Mouse (Mus musculus): ENCODE measurements around the gene Ypel2. TPM values are rescaled to one million over a fixed set of nuclear protein-coding genes. Genes with fewer than 3 reads are reported as not detected.

Gene Ypel2
- polyA plus RNA-seq, 1 experiment from 2014 or later: 3.1 TPM

GRCm38 (mm10) chr11:86961510-86962303 is 31.8 kb downstream of the Ypel2 start:
- Histone ChIP-seq H3K4me3 (ENCODE audit: low read depth, low read length) (no peak overlapping the region), H3K4me2 (ENCODE audit: low read depth, low read length) (no peak overlapping the region), H3K9me3 (ENCODE audit: control insufficient read depth, low read length) (no peaks in the 10 kb centered on the region), H3K27ac (ENCODE audit: low read depth, low read length) (no peak overlapping the region), H3K9ac (replicated peaks; ENCODE audit: low read depth, low read length) (no peak overlapping the region), H3K27me3 (ENCODE audit: control insufficient read depth, insufficient read depth, low read length) (no peaks in the 10 kb centered on the region), H3K4me1 (ENCODE audit: control insufficient read depth, insufficient read depth, low read length) (no peaks in the 10 kb centered on the region), H3K36me3 (ENCODE audit: control insufficient read depth, insufficient read depth, low read length) (no peaks in the 10 kb centered on the region)
- 75% methylated on average over 11 of the region's 11 CpGs for WGBS
- no peak for ATAC-seq (ENCODE audit: low read depth)

GRCm38 (mm10) chr11:86960331-86960730 is 33.2 kb downstream of the Ypel2 start:
- Histone ChIP-seq H3K4me2 (ENCODE audit: low read depth, low read length) (no peak overlapping the region), H3K36me3 (ENCODE audit: control insufficient read depth, insufficient read depth, low read length) (no peaks in the 10 kb centered on the region), H3K9ac (replicated peaks; ENCODE audit: low read depth, low read length) (no peak overlapping the region), H3K4me1 (ENCODE audit: control insufficient read depth, insufficient read depth, low read length) (no peaks in the 10 kb centered on the region), H3K27me3 (ENCODE audit: control insufficient read depth, insufficient read depth, low read length) (no peaks in the 10 kb centered on the region), H3K27ac (ENCODE audit: low read depth, low read length) (no peak overlapping the region), H3K4me3 (ENCODE audit: low read depth, low read length) (no peak overlapping the region), H3K9me3 (ENCODE audit: control insufficient read depth, low read length) (no peaks in the 10 kb centered on the region)
- WGBS: 29% methylated on average over 2 of the region's 2 CpGs
- no peak for ATAC-seq (ENCODE audit: low read depth)

GRCm38 (mm10) chr11:86958721-86959675 is 34.5 kb downstream of the Ypel2 start:
- Histone ChIP-seq H3K4me1 (ENCODE audit: control insufficient read depth, insufficient read depth, low read length) (peaks cover 3% of the 10 kb centered on the region; the same call in 1 of the 2 replicates), H3K4me3 (ENCODE audit: low read depth, low read length) (no peak overlapping the region), H3K4me2 (ENCODE audit: low read depth, low read length) (no peak overlapping the region), H3K9me3 (ENCODE audit: control insufficient read depth, low read length) (no peaks in the 10 kb centered on the region), H3K9ac (replicated peaks; ENCODE audit: low read depth, low read length) (no peak overlapping the region), H3K27me3 (ENCODE audit: control insufficient read depth, insufficient read depth, low read length) (no peaks in the 10 kb centered on the region), H3K27ac (ENCODE audit: low read depth, low read length) (no peak overlapping the region), H3K36me3 (ENCODE audit: control insufficient read depth, insufficient read depth, low read length) (no peaks in the 10 kb centered on the region)
- ATAC-seq (ENCODE audit: low read depth): no peak
- WGBS: 65% methylated on average over 12 of the region's 12 CpGs

GRCm38 (mm10) chr11:86958182-86958581 is 35.3 kb downstream of the Ypel2 start:
- Histone ChIP-seq H3K36me3 (ENCODE audit: control insufficient read depth, insufficient read depth, low read length) (no peaks in the 10 kb centered on the region), H3K27me3 (ENCODE audit: control insufficient read depth, insufficient read depth, low read length) (no peaks in the 10 kb centered on the region), H3K27ac (ENCODE audit: low read depth, low read length) (no peak overlapping the region), H3K4me1 (ENCODE audit: control insufficient read depth, insufficient read depth, low read length) (peaks cover 3% of the 10 kb centered on the region; the same call in 1 of the 2 replicates), H3K4me2 (ENCODE audit: low read depth, low read length) (no peak overlapping the region), H3K9ac (replicated peaks; ENCODE audit: low read depth, low read length) (no peak overlapping the region), H3K4me3 (ENCODE audit: low read depth, low read length) (no peak overlapping the region), H3K9me3 (ENCODE audit: control insufficient read depth, low read length) (no peaks in the 10 kb centered on the region)
- ATAC-seq (ENCODE audit: low read depth): no peak
- WGBS: 71% methylated on average over 6 of the region's 6 CpGs

GRCm38 (mm10) chr11:86956363-86956762 is 37.1 kb downstream of the Ypel2 start:
- no peaks in the 10 kb centered on the region for H3K27me3 ChIP-seq (ENCODE audit: control insufficient read depth, insufficient read depth, low read length)
- 74% methylated on average over 2 of the region's 2 CpGs for WGBS
- H3K27ac ChIP-seq (ENCODE audit: low read depth, low read length): no peak overlapping the region
- H3K4me3 ChIP-seq (ENCODE audit: low read depth, low read length): no peak overlapping the region
- no peaks in the 10 kb centered on the region for H3K9me3 ChIP-seq (ENCODE audit: control insufficient read depth, low read length)
- H3K4me2 ChIP-seq (ENCODE audit: low read depth, low read length): no peak overlapping the region
- ATAC-seq (ENCODE audit: low read depth): no peak
- H3K36me3 ChIP-seq (ENCODE audit: control insufficient read depth, insufficient read depth, low read length): no peaks in the 10 kb centered on the region
- peaks cover 3% of the 10 kb centered on the region; the same call in 1 of the 2 replicates for H3K4me1 ChIP-seq (ENCODE audit: control insufficient read depth, insufficient read depth, low read length)
- H3K9ac ChIP-seq (replicated peaks; ENCODE audit: low read depth, low read length): no peak overlapping the region

GRCm38 (mm10) chr11:86954616-86955270 is 38.8 kb downstream of the Ypel2 start:
- H3K4me1 ChIP-seq (ENCODE audit: control insufficient read depth, insufficient read depth, low read length): peaks cover 3% of the 10 kb centered on the region; the same call in 1 of the 2 replicates
- ATAC-seq (ENCODE audit: low read depth): no peak
- no peak overlapping the region for H3K27ac ChIP-seq (ENCODE audit: low read depth, low read length)
- H3K36me3 ChIP-seq (ENCODE audit: control insufficient read depth, insufficient read depth, low read length): no peaks in the 10 kb centered on the region
- no peaks in the 10 kb centered on the region for H3K27me3 ChIP-seq (ENCODE audit: control insufficient read depth, insufficient read depth, low read length)
- no peak overlapping the region for H3K4me2 ChIP-seq (ENCODE audit: low read depth, low read length)
- no peak overlapping the region for H3K9ac ChIP-seq (replicated peaks; ENCODE audit: low read depth, low read length)
- no peaks in the 10 kb centered on the region for H3K9me3 ChIP-seq (ENCODE audit: control insufficient read depth, low read length)
- WGBS: 61% methylated on average over 15 of the region's 15 CpGs
- no peak overlapping the region for H3K4me3 ChIP-seq (ENCODE audit: low read depth, low read length)

- no peaks in the 10 kb centered on the region for H3K27me3 ChIP-seq (ENCODE audit: control insufficient read depth, insufficient read depth, low read length)
- no peak overlapping the region for H3K9ac ChIP-seq (replicated peaks; ENCODE audit: low read depth, low read length)
- no peak overlapping the region for H3K4me2 ChIP-seq (ENCODE audit: low read depth, low read length)
- ATAC-seq (ENCODE audit: low read depth): no peak
- no peaks in the 10 kb centered on the region for H3K36me3 ChIP-seq (ENCODE audit: control insufficient read depth, insufficient read depth, low read length)
- H3K4me1 ChIP-seq (ENCODE audit: control insufficient read depth, insufficient read depth, low read length): peaks cover 3% of the 10 kb centered on the region; the same call in 1 of the 2 replicates
- no peak overlapping the region for H3K4me3 ChIP-seq (ENCODE audit: low read depth, low read length)
- H3K27ac ChIP-seq (ENCODE audit: low read depth, low read length): no peak overlapping the region
- 81% methylated on average over 8 of the region's 8 CpGs for WGBS
- H3K9me3 ChIP-seq (ENCODE audit: control insufficient read depth, low read length): no peaks in the 10 kb centered on the region
Observed at GRCm38 (mm10) chr11:86953096-86953495, 40.4 kb downstream of the Ypel2 start.

GRCm38 (mm10) chr11:86952659-86953058 is 40.8 kb downstream of the Ypel2 start:
- H3K4me2 ChIP-seq (ENCODE audit: low read depth, low read length): no peak overlapping the region
- ATAC-seq (ENCODE audit: low read depth): no peak
- WGBS: 94% methylated on average over 2 of the region's 2 CpGs

More at GRCm38 (mm10) chr11:86952659-86953058, 40.8 kb downstream of the Ypel2 start:
- Histone ChIP-seq H3K27me3 (ENCODE audit: control insufficient read depth, insufficient read depth, low read length) (no peaks in the 10 kb centered on the region), H3K36me3 (ENCODE audit: control insufficient read depth, insufficient read depth, low read length) (no peaks in the 10 kb centered on the region), H3K27ac (ENCODE audit: low read depth, low read length) (no peak overlapping the region), H3K4me1 (ENCODE audit: control insufficient read depth, insufficient read depth, low read length) (peaks cover 3% of the 10 kb centered on the region; the same call in 1 of the 2 replicates), H3K9ac (replicated peaks; ENCODE audit: low read depth, low read length) (no peak overlapping the region), H3K4me3 (ENCODE audit: low read depth, low read length) (no peak overlapping the region), H3K9me3 (ENCODE audit: control insufficient read depth, low read length) (no peaks in the 10 kb centered on the region)

All from neural tube, embryonic 14.5 days (tissue).